Mouse (Mus musculus) olfactory bulb, adult 2 months (tissue): Measurements from ENCODE around the gene Nr1i3.

Source experiments
- CTCF ChIP-seq: fragments of 200-500 bp; IDR thresholded peaks from 2 replicates; pipeline ENCODE4 v1.5.1; 2012; ENCODE audit warnings: low read depth, mild to moderate bottlenecking, low read length, moderate library complexity; ENCODE audit not compliant: insufficient read depth
- POLR2A ChIP-seq: fragments of 200-500 bp; IDR thresholded peaks from 2 replicates; pipeline ENCODE4 v1.6.1; 2012; ENCODE audit warnings: mild to moderate bottlenecking, low read depth, low read length, moderate library complexity; ENCODE audit not compliant: insufficient read depth

- no peak for TF ChIP-seq POLR2A
- TF ChIP-seq CTCF = no peak
Observed at GRCm38 (mm10) chr1:171252415-171252814, 38.6 kb downstream of the Nr1i3 start.
